Mouse (Mus musculus) cortical plate, adult 2 months (tissue): ENCODE results near the gene Inka2.

ENCODE experiments used
- CTCF ChIP-seq: fragments of 200-500 bp; IDR thresholded peaks from 2 replicates; pipeline ENCODE4 v1.5.1; 2011; ENCODE audit warnings: mild to moderate bottlenecking, control low read depth, low read length; ENCODE audit not compliant: insufficient read depth; ENCODE audit errors: extremely low read depth
- POLR2A ChIP-seq: fragments of 200-500 bp; IDR thresholded peaks from 2 replicates; pipeline ENCODE4 v1.6.1; 2011; ENCODE audit warnings: mild to moderate bottlenecking, low read length, control low read depth; ENCODE audit not compliant: insufficient read depth; ENCODE audit errors: extremely low read depth

DNA sequence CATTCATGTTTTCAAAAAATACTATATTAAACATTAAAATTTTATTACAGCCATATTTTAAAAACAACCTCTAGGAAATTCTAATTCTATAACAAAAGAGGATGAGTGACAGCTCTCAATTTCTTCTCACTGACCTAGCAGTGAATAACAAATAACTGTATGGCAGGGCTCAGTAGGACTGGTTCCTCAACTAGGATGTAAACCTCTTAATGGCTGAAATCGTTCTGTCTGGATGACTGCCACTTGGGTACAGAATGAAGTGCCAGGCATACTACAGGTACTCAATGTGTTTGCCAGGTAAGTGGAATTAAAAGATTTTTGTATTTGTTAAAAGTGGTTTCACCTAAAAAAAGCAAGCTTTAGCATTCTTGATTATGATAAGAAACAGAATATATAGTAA lies 31.7 kb downstream of the Inka2 start:
- no peak for TF ChIP-seq CTCF
- no peak for TF ChIP-seq POLR2A
